In the genomic region with DNA sequence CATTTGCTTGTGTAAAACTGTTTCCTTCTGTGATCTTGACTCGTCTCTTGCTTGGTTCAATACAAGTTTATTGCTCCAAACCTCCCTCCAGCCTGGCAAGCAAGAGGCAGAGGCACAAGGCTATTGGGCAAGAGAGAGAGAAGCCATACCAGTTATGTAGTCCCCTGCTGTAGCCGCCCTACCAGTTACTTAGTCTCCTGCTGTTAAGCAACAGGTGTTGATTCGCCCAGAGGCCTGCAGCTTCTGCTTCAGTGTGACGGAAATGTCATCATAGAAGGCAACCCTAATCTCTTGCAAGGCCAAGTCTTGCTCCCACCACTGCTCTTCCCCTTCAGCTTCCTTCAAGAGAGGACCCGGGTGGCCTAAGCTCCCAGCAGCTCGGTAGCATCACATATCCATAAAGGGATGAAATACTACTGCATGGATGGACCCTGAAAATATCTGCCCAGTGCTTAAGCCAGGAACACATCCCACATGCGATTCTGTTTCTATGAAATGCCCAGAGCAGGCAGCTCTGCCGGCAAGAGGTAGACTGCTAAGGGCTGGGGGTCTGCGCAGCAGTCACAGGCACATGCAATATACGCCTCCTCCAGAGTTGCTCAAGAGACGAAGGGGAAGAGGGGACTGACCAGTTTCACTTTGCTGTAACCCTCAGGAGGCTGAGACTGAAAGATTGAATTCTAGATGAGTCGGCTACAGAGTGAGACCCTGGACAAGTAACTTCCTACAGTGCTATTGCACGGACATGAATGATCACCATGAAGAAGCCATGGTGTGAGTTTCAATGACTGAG, we compare ENCODE assay signal across 24 mouse cellular contexts. TPM values are rescaled to one million over a fixed set of nuclear protein-coding genes. Genes with fewer than 3 reads are reported as not detected.
DNase-seq lines count a peak whose midpoint lies in the region; ATAC-seq and TF ChIP-seq lines count a peak whose summit lies in the region.
"Had no signal": no experiment of that assay in that cellular context is flagged by ENCODE, and none has a peak within 500 bp of the region (broad histone marks: within the 10 kb centered on the region; RNA-seq: fewer than 3 reads in every experiment).

No protein-coding gene starts in this region.

- no peak for TF ChIP-seq POLR2A in bone marrow, adult 2 months (IDR thresholded peaks at IDR 0.05; ENCODE audit: borderline replicate concordance, control insufficient read depth, low read depth, low read length)

- H3K9me3 ChIP-seq in liver, embryonic 14.5 days (ENCODE audit: control insufficient read depth, low read length), result no peaks in the 10 kb centered on the region
- H3K9me3 ChIP-seq in liver, embryonic 12.5 days (replicated peaks), result no peaks in the 10 kb centered on the region
- no peaks in the 10 kb centered on the region for H3K9me3 ChIP-seq in liver, embryonic 16.5 days (replicated peaks; ENCODE audit: control insufficient read depth, low read length)
- H3K9me3 ChIP-seq in hindbrain, embryonic 14.5 days (ENCODE audit: control insufficient read depth, low read length), result no peaks in the 10 kb centered on the region
- H3K9me3 ChIP-seq: forebrain, embryonic 12.5 days; heart, embryonic 15.5 days; hindbrain, embryonic 13.5 days; midbrain, embryonic 13.5 days; stomach, embryonic 15.5 days had no signal

- H3K9ac ChIP-seq in liver, embryonic 14.5 days (replicated peaks), result no peak overlapping the region
- H3K9ac ChIP-seq in liver, embryonic 12.5 days, result no peak overlapping the region
- H3K9ac ChIP-seq in liver, embryonic 16.5 days (ENCODE audit: low read depth, low read length), result no peak overlapping the region
- H3K9ac ChIP-seq in hindbrain, embryonic 14.5 days, result no peak overlapping the region
- H3K9ac ChIP-seq: forebrain, embryonic 12.5 days; heart, embryonic 15.5 days; hindbrain, embryonic 13.5 days; lung, embryonic 14.5 days; midbrain, embryonic 13.5 days; stomach, embryonic 15.5 days had no signal

- no peak overlapping the region for H3K4me3 ChIP-seq in liver, embryonic 14.5 days (ENCODE audit: insufficient read depth in 1 of 2, low read depth in 2 of 2, low read length in 2 of 2)
- no peak overlapping the region for H3K4me3 ChIP-seq in liver, embryonic 12.5 days
- H3K4me3 ChIP-seq in bone marrow, adult 2 months (replicated peaks; ENCODE audit: control insufficient read depth, low read depth, low read length), result peak overlapping the region; percentile 72
- H3K4me3 ChIP-seq in liver, embryonic 16.5 days (ENCODE audit: low read depth, low read length), result peak overlapping the region; percentile 33
- no peak overlapping the region for H3K4me3 ChIP-seq in hindbrain, embryonic 14.5 days (replicated peaks; ENCODE audit: low read length)
- H3K4me3 ChIP-seq: forebrain, embryonic 12.5 days; heart, embryonic 15.5 days; hindbrain, embryonic 13.5 days; midbrain, embryonic 13.5 days; stomach, embryonic 15.5 days had no signal

- peak in 2 of 3 experiments; percentile 6 to 7 for DNase-seq in liver, embryonic 14.5 days (ENCODE audit: low read depth in 3 of 3, low spot score in 3 of 3)
- no peak for DNase-seq in hindbrain, embryonic 14.5 days (ENCODE audit: low spot score)
- DNase-seq in left cerebral cortex, postnatal 25 days (ENCODE audit: low spot score in 2 of 2), result no peak
- DNase-seq: adrenal gland, postnatal 14 days; cerebellum, adult 11 months; cerebellum, adult 9-11 months; gastrocnemius, postnatal 36 days; heart, postnatal 36 days; kidney, adult 2 months; lung, embryonic 14.5 days; right cerebral cortex, postnatal 25 days; thymus, adult 18-20 months; thymus, postnatal 4 days had no signal

- no peak for TF ChIP-seq CTCF in liver, embryonic 14.5 days (IDR thresholded peaks at IDR 0.05; ENCODE audit: low read depth)
- no peak for TF ChIP-seq CTCF in bone marrow, adult 2 months (IDR thresholded peaks at IDR 0.05; ENCODE audit: control insufficient read depth, insufficient read depth, low read length)

- H3K4me2 ChIP-seq in liver, embryonic 14.5 days (ENCODE audit: low read depth), result no peak overlapping the region
- no peak overlapping the region for H3K4me2 ChIP-seq in liver, embryonic 12.5 days
- H3K4me2 ChIP-seq in liver, embryonic 16.5 days (ENCODE audit: low read depth, low read length), result no peak overlapping the region
- H3K4me2 ChIP-seq in hindbrain, embryonic 14.5 days (replicated peaks), result no peak overlapping the region
- H3K4me2 ChIP-seq: forebrain, embryonic 12.5 days; heart, embryonic 15.5 days; hindbrain, embryonic 13.5 days; lung, embryonic 14.5 days; midbrain, embryonic 13.5 days; stomach, embryonic 15.5 days had no signal

- 75% methylated on average over 13 of the region's 13 CpGs for WGBS in liver, embryonic 14.5 days (ENCODE audit: insufficient replicate concordance)
- 78% methylated on average over 13 of the region's 13 CpGs for WGBS in liver, embryonic 12.5 days (ENCODE audit: insufficient replicate concordance)
- 51% methylated on average over 13 of the region's 13 CpGs for WGBS in bone marrow, adult 2 months
- 72% methylated on average over 13 of the region's 13 CpGs for WGBS in liver, embryonic 16.5 days (ENCODE audit: insufficient replicate concordance)
- WGBS in hindbrain, embryonic 14.5 days, result 91% methylated on average over 13 of the region's 13 CpGs

- H3K27ac ChIP-seq in liver, embryonic 14.5 days, result no peak overlapping the region
- no peak overlapping the region for H3K27ac ChIP-seq in liver, embryonic 12.5 days
- peak overlapping the region; percentile 90 for H3K27ac ChIP-seq in bone marrow, adult 2 months (ENCODE audit: control insufficient read depth, insufficient read depth, low read depth, low read length, poor library complexity)
- peak overlapping the region; percentile 60 for H3K27ac ChIP-seq in liver, embryonic 16.5 days (ENCODE audit: low read length)
- no peak overlapping the region for H3K27ac ChIP-seq in hindbrain, embryonic 14.5 days
- H3K27ac ChIP-seq: forebrain, embryonic 12.5 days; heart, embryonic 15.5 days; hindbrain, embryonic 13.5 days; kidney, postnatal 0 days; midbrain, embryonic 13.5 days; stomach, embryonic 15.5 days had no signal

- ATAC-seq in liver, embryonic 14.5 days (ENCODE audit: insufficient read depth), result no peak
- ATAC-seq in liver, embryonic 12.5 days, result no peak
- peak; percentile 58 for ATAC-seq in liver, embryonic 16.5 days (ENCODE audit: low read depth)
- peak; percentile 72 for ATAC-seq in neutrophil, adult 5-6 weeks (ENCODE audit: extremely low read depth, insufficient number of reproducible peaks, low FRiP score, poor library complexity, severe bottlenecking)
- ATAC-seq in hindbrain, embryonic 14.5 days (ENCODE audit: low FRiP score), result no peak
- ATAC-seq: CD4-positive, CD25-positive, alpha-beta regulatory T cell, adult 4 months; midbrain, embryonic 13.5 days had no signal

- no peaks in the 10 kb centered on the region for H3K27me3 ChIP-seq in liver, embryonic 14.5 days (ENCODE audit: control insufficient read depth, insufficient read depth, low read length)
- no peaks in the 10 kb centered on the region for H3K27me3 ChIP-seq in liver, embryonic 12.5 days (replicated peaks)
- H3K27me3 ChIP-seq in liver, embryonic 16.5 days (ENCODE audit: control insufficient read depth, insufficient read depth, low read depth, low read length), result no peaks in the 10 kb centered on the region
- no peaks in the 10 kb centered on the region for H3K27me3 ChIP-seq in hindbrain, embryonic 14.5 days (ENCODE audit: control insufficient read depth, insufficient read depth, low read length)
- H3K27me3 ChIP-seq: forebrain, embryonic 12.5 days; heart, embryonic 15.5 days; hindbrain, embryonic 13.5 days; midbrain, embryonic 13.5 days; stomach, embryonic 15.5 days had no signal

- no peaks in the 10 kb centered on the region for H3K4me1 ChIP-seq in liver, embryonic 14.5 days (replicated peaks; ENCODE audit: control insufficient read depth in 2 of 2, insufficient read depth in 2 of 2, low read length in 1 of 2)
- no peaks in the 10 kb centered on the region; the same call in 1 of the 2 replicates for H3K4me1 ChIP-seq in liver, embryonic 12.5 days
- H3K4me1 ChIP-seq in bone marrow, adult 2 months (ENCODE audit: control insufficient read depth, insufficient read depth, low read length), result peaks cover 7% of the 10 kb centered on the region
- H3K4me1 ChIP-seq in liver, embryonic 16.5 days (ENCODE audit: control insufficient read depth, low read depth, low read length), result no peaks in the 10 kb centered on the region
- no peaks in the 10 kb centered on the region for H3K4me1 ChIP-seq in hindbrain, embryonic 14.5 days (replicated peaks; ENCODE audit: control insufficient read depth, insufficient read depth, low read length)
- H3K4me1 ChIP-seq: forebrain, embryonic 12.5 days; hindbrain, embryonic 13.5 days; midbrain, embryonic 13.5 days; stomach, embryonic 15.5 days had no signal

- peaks cover 2% of the 10 kb centered on the region for H3K36me3 ChIP-seq in liver, embryonic 14.5 days (replicated peaks; ENCODE audit: control insufficient read depth, insufficient read depth, low read depth)
- H3K36me3 ChIP-seq in liver, embryonic 12.5 days, result peaks cover 80% of the 10 kb centered on the region
- H3K36me3 ChIP-seq in liver, embryonic 16.5 days (ENCODE audit: control insufficient read depth, insufficient read depth), result peaks cover 15% of the 10 kb centered on the region
- H3K36me3 ChIP-seq in hindbrain, embryonic 14.5 days (replicated peaks; ENCODE audit: control insufficient read depth, insufficient read depth), result no peaks in the 10 kb centered on the region

- intact Hi-C loops in left cerebral cortex, postnatal 25 days (cut with DNase I), result no loop called here

- TF ChIP-seq EP300 in liver, embryonic 14.5 days (IDR thresholded peaks at IDR 0.05; ENCODE audit: low read depth), result no peak

RNA-seq across cellular contexts. Expression of a gene that starts 26.4 kb away (rescaled TPM):
- polyA plus RNA-seq in liver, embryonic 14.5 days (2012; rRNA removed), result 7.8 and 8.5 TPM in 2 replicates
- polyA plus RNA-seq in liver, embryonic 14.5 days (2014; fragmentation: Nextera tagmentation; extraction: Ambion mirVana), result 2.4 and 3.8 TPM in 2 replicates
- polyA plus RNA-seq in liver, embryonic 12.5 days (2016; fragmentation: Nextera tagmentation; extraction: Ambion mirVana), result 5.8 and 7.6 TPM in 2 replicates
- 12.4 and 30.1 TPM in 2 replicates for polyA plus RNA-seq in bone marrow, adult 2 months (2011; ENCODE audit: insufficient read depth, insufficient read length, low replicate concordance, missing spikeins)
- 4.8 and 5.6 TPM in 2 replicates for polyA plus RNA-seq in liver, embryonic 16.5 days (2015; fragmentation: Nextera tagmentation; extraction: Ambion mirVana)
- 43.6 and 53.3 TPM in 2 replicates for total RNA-seq in neutrophil, adult 5-6 weeks (2017)
- polyA plus RNA-seq in hindbrain, embryonic 14.5 days (2014; fragmentation: Nextera tagmentation; extraction: Ambion mirVana), result 57.7 and 58.8 TPM in 2 replicates
- total RNA-seq in left cerebral cortex, postnatal 25 days (2021), result 10 to 100 TPM; 55.2 to 61.5 TPM

RNA-seq across cellular contexts. Expression of a gene that starts 26.5 kb away (rescaled TPM):
- 8.4 and 8.9 TPM in 2 replicates for polyA plus RNA-seq in liver, embryonic 14.5 days (2012; rRNA removed)
- polyA plus RNA-seq in liver, embryonic 14.5 days (2014; fragmentation: Nextera tagmentation; extraction: Ambion mirVana), result 4.7 and 5.9 TPM in 2 replicates
- 11.3 and 11.8 TPM in 2 replicates for polyA plus RNA-seq in liver, embryonic 12.5 days (2016; fragmentation: Nextera tagmentation; extraction: Ambion mirVana)
- polyA plus RNA-seq in bone marrow, adult 2 months (2011; ENCODE audit: insufficient read depth, insufficient read length, low replicate concordance, missing spikeins), result 10.9 and 29.2 TPM in 2 replicates
- 7.5 and 7.8 TPM in 2 replicates for polyA plus RNA-seq in liver, embryonic 16.5 days (2015; fragmentation: Nextera tagmentation; extraction: Ambion mirVana)
- 55.0 and 57.4 TPM in 2 replicates for total RNA-seq in neutrophil, adult 5-6 weeks (2017)
- 18.5 and 19.5 TPM in 2 replicates for polyA plus RNA-seq in hindbrain, embryonic 14.5 days (2014; fragmentation: Nextera tagmentation; extraction: Ambion mirVana)
- 10 to 100 TPM; 20.6 to 23.0 TPM for total RNA-seq in left cerebral cortex, postnatal 25 days (2021)

RNA-seq across cellular contexts. Expression of a gene that starts 37.9 kb away (rescaled TPM):
- 22.8 and 24.6 TPM in 2 replicates for polyA plus RNA-seq in liver, embryonic 14.5 days (2012; rRNA removed)
- 17.3 and 19.4 TPM in 2 replicates for polyA plus RNA-seq in liver, embryonic 14.5 days (2014; fragmentation: Nextera tagmentation; extraction: Ambion mirVana)
- 27.4 and 32.2 TPM in 2 replicates for polyA plus RNA-seq in liver, embryonic 12.5 days (2016; fragmentation: Nextera tagmentation; extraction: Ambion mirVana)
- polyA plus RNA-seq in bone marrow, adult 2 months (2011; ENCODE audit: insufficient read depth, insufficient read length, low replicate concordance, missing spikeins), result 45.3 and 60.2 TPM in 2 replicates
- polyA plus RNA-seq in liver, embryonic 16.5 days (2015; fragmentation: Nextera tagmentation; extraction: Ambion mirVana), result 14.4 and 14.8 TPM in 2 replicates
- total RNA-seq in neutrophil, adult 5-6 weeks (2017), result 26.8 and 30.6 TPM in 2 replicates
- 7.4 and 8.3 TPM in 2 replicates for polyA plus RNA-seq in hindbrain, embryonic 14.5 days (2014; fragmentation: Nextera tagmentation; extraction: Ambion mirVana)
- 1 to 10 TPM; 3.2 to 3.4 TPM for total RNA-seq in left cerebral cortex, postnatal 25 days (2021)

RNA-seq across cellular contexts. Expression of a gene that starts 44.5 kb away (rescaled TPM):
- polyA plus RNA-seq in liver, embryonic 14.5 days (2012; rRNA removed), result 0.87 and 0.92 TPM in 2 replicates
- polyA plus RNA-seq in liver, embryonic 14.5 days (2014; fragmentation: Nextera tagmentation; extraction: Ambion mirVana), result 1.5 TPM in 2 replicates
- 1.4 and 1.8 TPM in 2 replicates for polyA plus RNA-seq in liver, embryonic 12.5 days (2016; fragmentation: Nextera tagmentation; extraction: Ambion mirVana)
- polyA plus RNA-seq in bone marrow, adult 2 months (2011; ENCODE audit: insufficient read depth, insufficient read length, low replicate concordance, missing spikeins), result 2.8 TPM in 1 of 2 replicates, not detected in the other
- 3.2 and 3.3 TPM in 2 replicates for polyA plus RNA-seq in liver, embryonic 16.5 days (2015; fragmentation: Nextera tagmentation; extraction: Ambion mirVana)
- total RNA-seq in neutrophil, adult 5-6 weeks (2017), result 3.5 and 6.8 TPM in 2 replicates
- polyA plus RNA-seq in hindbrain, embryonic 14.5 days (2014; fragmentation: Nextera tagmentation; extraction: Ambion mirVana), result 8.4 and 9.1 TPM in 2 replicates
- 100 to 1,000 TPM; 106 to 107 TPM for total RNA-seq in left cerebral cortex, postnatal 25 days (2021)

RNA-seq across cellular contexts. Expression of a gene that starts 52.0 kb away (rescaled TPM):
- polyA plus RNA-seq in liver, embryonic 14.5 days (2012; rRNA removed), result 3.0 TPM in 2 replicates
- polyA plus RNA-seq in liver, embryonic 14.5 days (2014; fragmentation: Nextera tagmentation; extraction: Ambion mirVana), result 2.2 and 2.9 TPM in 2 replicates
- 4.6 TPM in 2 replicates for polyA plus RNA-seq in liver, embryonic 12.5 days (2016; fragmentation: Nextera tagmentation; extraction: Ambion mirVana)
- polyA plus RNA-seq in bone marrow, adult 2 months (2011; ENCODE audit: insufficient read depth, insufficient read length, low replicate concordance, missing spikeins), result 1.5 TPM in 2 replicates
- polyA plus RNA-seq in liver, embryonic 16.5 days (2015; fragmentation: Nextera tagmentation; extraction: Ambion mirVana), result 2.3 and 2.4 TPM in 2 replicates
- total RNA-seq in neutrophil, adult 5-6 weeks (2017), result 0.23 and 0.37 TPM in 2 replicates
- 32.4 and 33.1 TPM in 2 replicates for polyA plus RNA-seq in hindbrain, embryonic 14.5 days (2014; fragmentation: Nextera tagmentation; extraction: Ambion mirVana)
- total RNA-seq in left cerebral cortex, postnatal 25 days (2021), result 10 to 100 TPM; 16.0 to 16.5 TPM
- polyA plus RNA-seq: CD4-positive, CD25-positive, alpha-beta regulatory T cell, adult 4 months had no signal

Comparison
In these comparisons a context has a peak if more than half of its experiments do, and no peak if none do; other contexts are left out.
1. ATAC-seq: peak in liver, embryonic 16.5 days (single experiment) and neutrophil, adult 5-6 weeks (single experiment); none in liver, embryonic 14.5 days (single experiment), liver, embryonic 12.5 days (single experiment) and hindbrain, embryonic 14.5 days (single experiment).
2. H3K27ac ChIP-seq: peak in bone marrow, adult 2 months (single experiment) and liver, embryonic 16.5 days (single experiment); none in liver, embryonic 14.5 days (single experiment), liver, embryonic 12.5 days (single experiment) and hindbrain, embryonic 14.5 days (single experiment).
3. H3K4me3 ChIP-seq: peak in bone marrow, adult 2 months (single experiment) and liver, embryonic 16.5 days (single experiment); none in liver, embryonic 14.5 days (0 of 2), liver, embryonic 12.5 days (single experiment) and hindbrain, embryonic 14.5 days (single experiment).
4. DNase-seq: peak in liver, embryonic 14.5 days (2 of 3); none in hindbrain, embryonic 14.5 days (single experiment) and left cerebral cortex, postnatal 25 days (0 of 2).